Mouse (Mus musculus): Measurements from ENCODE around the gene Sorl1. TPM values are rescaled to one million over a fixed set of nuclear protein-coding genes. Genes with fewer than 3 reads are reported as not detected.

Sorl1 gene
- total and polyA plus RNA-seq, 2 experiments from 2014 or later = 5.6 to 17.9 TPM

DNA sequence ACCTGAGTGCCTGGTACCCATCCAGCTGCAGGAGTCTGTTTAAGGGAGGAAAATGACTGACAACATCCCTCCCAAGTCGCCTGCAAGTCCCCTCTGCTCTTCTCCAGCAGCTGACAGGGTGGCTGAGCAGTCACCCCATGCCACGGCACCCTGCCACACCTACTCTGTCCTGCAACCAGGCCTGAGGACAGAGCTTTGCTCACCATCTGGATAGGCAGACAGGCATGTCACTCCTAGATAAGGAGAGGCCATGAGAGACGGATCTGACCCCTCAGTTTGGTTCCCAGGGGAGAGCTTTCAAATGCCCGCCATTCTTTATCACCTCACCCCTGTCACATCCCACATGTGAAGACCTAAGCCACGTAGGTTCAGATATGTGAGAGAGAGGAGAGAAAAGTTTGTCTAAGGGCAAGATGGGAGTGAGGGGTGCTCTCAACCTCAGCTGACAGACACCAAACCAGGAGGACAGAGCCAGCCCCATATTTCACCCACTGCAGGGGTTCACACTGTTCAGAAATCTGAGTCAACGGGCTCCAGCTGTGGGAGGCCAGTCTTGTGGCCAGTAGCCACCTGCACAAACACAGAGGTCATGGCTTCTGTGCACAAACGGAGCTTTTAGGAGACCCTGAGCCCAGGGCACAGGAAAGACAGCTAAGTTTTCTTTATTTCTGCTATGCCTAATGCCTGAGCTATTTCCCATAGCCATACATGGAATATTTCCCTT is 104.6 kb downstream of the Sorl1 start:
- TF ChIP-seq CTCF (IDR thresholded peaks at IDR 0.05; ENCODE audit: low read depth) = no peak
- Histone ChIP-seq H3K4me2 (ENCODE audit: low read depth) (no peak overlapping the region), H3K4me3 (ENCODE audit: low read depth, low read length) (no peak overlapping the region), H3K9me3 (ENCODE audit: low read length) (no peaks in the 10 kb centered on the region), H3K36me3 (ENCODE audit: insufficient read depth) (peaks cover 30% of the 10 kb centered on the region), H3K9ac (no peak overlapping the region), H3K27ac (ENCODE audit: low read depth, low read length) (no peak overlapping the region), H3K4me1 (ENCODE audit: insufficient read depth) (no peaks in the 10 kb centered on the region), H3K27me3 (ENCODE audit: insufficient read depth, low read length) (no peaks in the 10 kb centered on the region)
- 69% methylated on average over 7 of the region's 7 CpGs for WGBS
- DNase-seq (no peak), ATAC-seq (no peak)

GRCm38 (mm10) chr9:42008501-42008900 is 115.6 kb downstream of the Sorl1 start:
- Histone ChIP-seq H3K9ac (no peak overlapping the region), H3K9me3 (ENCODE audit: low read length) (no peaks in the 10 kb centered on the region), H3K27ac (ENCODE audit: low read depth, low read length) (no peak overlapping the region), H3K4me2 (ENCODE audit: low read depth) (no peak overlapping the region), H3K4me3 (ENCODE audit: low read depth, low read length) (no peak overlapping the region), H3K27me3 (ENCODE audit: insufficient read depth, low read length) (no peaks in the 10 kb centered on the region), H3K36me3 (ENCODE audit: insufficient read depth) (peaks cover 9% of the 10 kb centered on the region; the same call in 1 of the 2 replicates), H3K4me1 (ENCODE audit: insufficient read depth) (no peaks in the 10 kb centered on the region)
- no peak for ATAC-seq
- no peak for DNase-seq
- no peak for TF ChIP-seq CTCF (IDR thresholded peaks at IDR 0.05; ENCODE audit: low read depth)
- 90% methylated on average over 5 of the region's 5 CpGs for WGBS

- DNase-seq (no peak), ATAC-seq (no peak)
- H3K4me2 ChIP-seq (ENCODE audit: low read depth) = no peak overlapping the region
- WGBS = 70% methylated on average over 8 of the region's 8 CpGs
- no peak overlapping the region for H3K4me3 ChIP-seq (ENCODE audit: low read depth, low read length)
- H3K27me3 ChIP-seq (ENCODE audit: insufficient read depth, low read length) = no peaks in the 10 kb centered on the region
- no peaks in the 10 kb centered on the region for H3K4me1 ChIP-seq (ENCODE audit: insufficient read depth)
- no peak overlapping the region for H3K9ac ChIP-seq
- no peak overlapping the region for H3K27ac ChIP-seq (ENCODE audit: low read depth, low read length)
- H3K36me3 ChIP-seq (ENCODE audit: insufficient read depth) = peaks cover 11% of the 10 kb centered on the region; the same call in 1 of the 2 replicates
- TF ChIP-seq CTCF (IDR thresholded peaks at IDR 0.05; ENCODE audit: low read depth) = no peak
- no peaks in the 10 kb centered on the region for H3K9me3 ChIP-seq (ENCODE audit: low read length)
Measured at GRCm38 (mm10) chr9:42005101-42005500, 119.0 kb downstream of the Sorl1 start.

DNA sequence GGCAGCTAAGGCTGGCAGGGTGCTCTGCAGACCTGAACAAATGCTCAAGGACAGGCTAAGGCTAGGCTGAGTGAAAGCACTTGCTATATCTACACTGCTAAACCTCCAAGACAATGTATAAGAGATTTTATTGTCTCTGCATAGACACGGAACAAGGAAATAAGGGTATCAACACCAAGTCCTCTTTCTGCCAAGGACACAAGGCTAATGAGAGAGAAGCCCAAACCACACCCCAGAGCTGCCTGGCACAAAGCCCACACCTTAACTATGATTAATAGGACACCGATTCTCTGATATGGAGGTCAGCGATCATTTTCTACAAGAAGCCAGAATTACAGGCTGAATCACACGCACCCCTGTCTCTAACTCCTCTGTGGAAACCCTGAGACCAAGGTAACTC is 120.0 kb downstream of the Sorl1 start:
- WGBS = 89% methylated on average over 4 of the region's 4 CpGs
- DNase-seq = no peak
- Histone ChIP-seq H3K4me3 (ENCODE audit: low read depth, low read length) (no peak overlapping the region), H3K4me1 (ENCODE audit: insufficient read depth) (no peaks in the 10 kb centered on the region), H3K9me3 (ENCODE audit: low read length) (no peaks in the 10 kb centered on the region), H3K36me3 (ENCODE audit: insufficient read depth) (peaks cover 11% of the 10 kb centered on the region; the same call in 1 of the 2 replicates), H3K27me3 (ENCODE audit: insufficient read depth, low read length) (no peaks in the 10 kb centered on the region), H3K4me2 (ENCODE audit: low read depth) (no peak overlapping the region), H3K9ac (no peak overlapping the region), H3K27ac (ENCODE audit: low read depth, low read length) (no peak overlapping the region)
- ATAC-seq = no peak
- TF ChIP-seq CTCF (IDR thresholded peaks at IDR 0.05; ENCODE audit: low read depth) = no peak

GRCm38 (mm10) chr9:41999498-42000473 is 124.3 kb downstream of the Sorl1 start:
- Histone ChIP-seq H3K36me3 (ENCODE audit: insufficient read depth) (peaks cover 8% of the 10 kb centered on the region; the same call in 1 of the 2 replicates), H3K4me2 (ENCODE audit: low read depth) (no peak overlapping the region), H3K4me1 (ENCODE audit: insufficient read depth) (no peaks in the 10 kb centered on the region), H3K27me3 (ENCODE audit: insufficient read depth, low read length) (no peaks in the 10 kb centered on the region), H3K9ac (no peak overlapping the region), H3K27ac (ENCODE audit: low read depth, low read length) (no peak overlapping the region), H3K9me3 (ENCODE audit: low read length) (no peaks in the 10 kb centered on the region), H3K4me3 (ENCODE audit: low read depth, low read length) (no peak overlapping the region)
- peak; percentile 83 for DNase-seq
- peak; percentile 72 for ATAC-seq
- peak; percentile 96 for TF ChIP-seq CTCF (IDR thresholded peaks at IDR 0.05; ENCODE audit: low read depth)
- 69% methylated on average over 12 of the region's 12 CpGs for WGBS

DNA sequence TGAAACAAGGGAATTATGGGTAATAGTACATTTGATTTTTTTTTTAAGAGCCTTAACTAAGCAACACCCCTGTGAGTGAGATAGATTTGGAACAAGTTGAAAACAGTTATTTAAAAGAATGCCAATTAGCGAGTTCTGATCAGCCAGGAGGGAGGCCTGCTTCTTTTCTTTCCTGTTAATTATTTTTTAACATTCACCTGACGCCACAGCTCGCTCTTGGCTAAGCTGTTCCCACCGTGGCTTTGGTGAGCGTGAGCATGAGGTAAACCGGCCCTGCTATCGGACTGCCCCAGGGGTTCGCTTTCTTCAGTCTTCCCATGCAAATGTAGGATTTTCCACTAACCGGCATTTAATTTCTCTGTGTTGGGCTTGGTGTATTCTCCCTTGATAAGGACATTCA is 128.8 kb downstream of the Sorl1 start:
- ATAC-seq (no peak), DNase-seq (no peak)

DNA sequence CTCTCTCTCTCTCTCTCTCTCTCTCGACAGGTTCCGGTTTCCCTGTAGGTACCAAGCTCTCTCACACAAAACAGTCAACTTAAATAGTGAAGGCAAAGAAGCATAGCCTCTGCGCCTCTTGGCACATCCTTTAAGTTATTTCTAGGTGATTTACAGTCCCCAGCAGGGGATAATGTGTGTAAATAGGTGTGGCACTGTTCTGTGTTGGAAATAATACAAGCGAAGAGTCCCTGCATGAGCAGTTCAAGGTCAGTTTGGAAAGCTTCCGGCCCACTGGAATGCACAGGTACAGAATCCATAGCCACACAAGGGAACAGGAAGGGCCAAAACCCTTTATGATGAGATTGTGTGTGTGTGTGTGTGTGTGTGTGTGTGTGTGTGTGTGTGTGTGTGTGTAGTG is 130.3 kb downstream of the Sorl1 start:
- H3K36me3 ChIP-seq (ENCODE audit: insufficient read depth) = peaks cover 29% of the 10 kb centered on the region
- no peak overlapping the region for H3K9ac ChIP-seq
- DNase-seq (no peak), ATAC-seq (no peak)
- H3K4me2 ChIP-seq (ENCODE audit: low read depth) = no peak overlapping the region
- no peaks in the 10 kb centered on the region for H3K27me3 ChIP-seq (ENCODE audit: insufficient read depth, low read length)
- no peaks in the 10 kb centered on the region for H3K9me3 ChIP-seq (ENCODE audit: low read length)
- no peaks in the 10 kb centered on the region for H3K4me1 ChIP-seq (ENCODE audit: insufficient read depth)
- TF ChIP-seq CTCF (IDR thresholded peaks at IDR 0.05; ENCODE audit: low read depth) = no peak
- H3K4me3 ChIP-seq (ENCODE audit: low read depth, low read length) = no peak overlapping the region
- H3K27ac ChIP-seq (ENCODE audit: low read depth, low read length) = no peak overlapping the region
- 96% methylated on average over 4 of the region's 5 CpGs for WGBS

More for the DNA sequence above, 128.8 kb downstream of the Sorl1 start:
- no peaks in the 10 kb centered on the region for H3K9me3 ChIP-seq (ENCODE audit: low read length)
- TF ChIP-seq CTCF (IDR thresholded peaks at IDR 0.05; ENCODE audit: low read depth) = no peak
- no peak overlapping the region for H3K4me2 ChIP-seq (ENCODE audit: low read depth)
- 33% methylated on average over 9 of the region's 9 CpGs for WGBS
- no peaks in the 10 kb centered on the region for H3K4me1 ChIP-seq (ENCODE audit: insufficient read depth)
- no peak overlapping the region for H3K27ac ChIP-seq (ENCODE audit: low read depth, low read length)
- no peak overlapping the region for H3K9ac ChIP-seq
- no peak overlapping the region for H3K4me3 ChIP-seq (ENCODE audit: low read depth, low read length)
- H3K36me3 ChIP-seq (ENCODE audit: insufficient read depth) = peaks cover 24% of the 10 kb centered on the region
- H3K27me3 ChIP-seq (ENCODE audit: insufficient read depth, low read length) = no peaks in the 10 kb centered on the region
